Mouse (Mus musculus): ENCODE data around the gene Duox2. TPM values are rescaled to one million over a fixed set of nuclear protein-coding genes. Genes with fewer than 3 reads are reported as not detected.

Gene Duox2
- polyA plus RNA-seq, 1 experiment from 2014 or later = not detected

GRCm38 (mm10) chr2:122325361-122325760 lies 27.1 kb upstream of the Duox2 start:
- no peaks in the 10 kb centered on the region for H3K4me1 ChIP-seq (replicated peaks; ENCODE audit: control insufficient read depth, insufficient read depth, low read length)
- 83% methylated on average over 2 of the region's 2 CpGs for WGBS
- H3K4me2 ChIP-seq = no peak overlapping the region
- no peak overlapping the region for H3K9ac ChIP-seq (ENCODE audit: low read depth, low read length)
- H3K27me3 ChIP-seq (replicated peaks; ENCODE audit: control insufficient read depth, insufficient read depth, low read length) = no peaks in the 10 kb centered on the region
- DNase-seq (ENCODE audit: low spot score) = no peak
- no peak overlapping the region for H3K4me3 ChIP-seq (ENCODE audit: low read depth, low read length)
- no peaks in the 10 kb centered on the region for H3K36me3 ChIP-seq (ENCODE audit: control insufficient read depth, insufficient read depth, low read length)
- no peak for ATAC-seq (replicated peaks; ENCODE audit: low FRiP score)
- no peaks in the 10 kb centered on the region for H3K9me3 ChIP-seq (ENCODE audit: control insufficient read depth, low read length)
- no peak overlapping the region for H3K27ac ChIP-seq (ENCODE audit: low read depth, low read length)

DNA sequence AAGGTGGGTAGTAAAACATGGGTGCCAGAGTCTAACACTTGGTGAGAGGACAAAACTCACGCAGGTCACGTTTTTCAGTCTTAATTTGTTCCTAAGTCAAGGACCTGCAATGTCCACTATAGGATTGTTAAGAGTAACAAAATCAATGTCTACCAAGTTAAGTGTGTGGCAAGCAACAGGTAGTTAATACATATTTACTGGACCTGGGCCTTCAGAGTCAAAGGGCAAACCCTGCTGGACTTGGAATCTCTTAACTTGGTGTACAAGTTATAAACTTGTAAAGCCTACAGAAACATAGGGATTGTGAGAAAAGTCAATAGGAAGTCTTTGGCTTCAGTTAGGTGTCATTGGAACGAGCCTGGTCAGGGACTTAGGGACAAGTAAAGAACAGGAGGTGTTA lies 26.3 kb upstream of the Duox2 start:
- no peak for ATAC-seq (replicated peaks; ENCODE audit: low FRiP score)
- WGBS = 73% methylated on average over 3 of the region's 3 CpGs
- Histone ChIP-seq H3K9ac (ENCODE audit: low read depth, low read length) (no peak overlapping the region), H3K4me1 (replicated peaks; ENCODE audit: control insufficient read depth, insufficient read depth, low read length) (no peaks in the 10 kb centered on the region), H3K4me3 (ENCODE audit: low read depth, low read length) (no peak overlapping the region), H3K27me3 (replicated peaks; ENCODE audit: control insufficient read depth, insufficient read depth, low read length) (no peaks in the 10 kb centered on the region), H3K36me3 (ENCODE audit: control insufficient read depth, insufficient read depth, low read length) (no peaks in the 10 kb centered on the region), H3K4me2 (no peak overlapping the region), H3K9me3 (ENCODE audit: control insufficient read depth, low read length) (no peaks in the 10 kb centered on the region), H3K27ac (ENCODE audit: low read depth, low read length) (no peak overlapping the region)
- no peak for DNase-seq (ENCODE audit: low spot score)

- H3K4me2 ChIP-seq = no peak overlapping the region
- no peak for ATAC-seq (replicated peaks; ENCODE audit: low FRiP score)
- peaks cover under 1% of the 10 kb centered on the region; the same call in 1 of the 2 replicates for H3K27me3 ChIP-seq (replicated peaks; ENCODE audit: control insufficient read depth, insufficient read depth, low read length)
- no peaks in the 10 kb centered on the region for H3K36me3 ChIP-seq (ENCODE audit: control insufficient read depth, insufficient read depth, low read length)
- no peak overlapping the region for H3K4me3 ChIP-seq (ENCODE audit: low read depth, low read length)
- 55% methylated on average over 3 of the region's 3 CpGs for WGBS
- no peak overlapping the region for H3K9ac ChIP-seq (ENCODE audit: low read depth, low read length)
- H3K9me3 ChIP-seq (ENCODE audit: control insufficient read depth, low read length) = no peaks in the 10 kb centered on the region
- H3K27ac ChIP-seq (ENCODE audit: low read depth, low read length) = no peak overlapping the region
- no peaks in the 10 kb centered on the region for H3K4me1 ChIP-seq (replicated peaks; ENCODE audit: control insufficient read depth, insufficient read depth, low read length)
- DNase-seq (ENCODE audit: low spot score) = no peak
Measured at GRCm38 (mm10) chr2:122323960-122324359, 25.7 kb upstream of the Duox2 start.

DNA sequence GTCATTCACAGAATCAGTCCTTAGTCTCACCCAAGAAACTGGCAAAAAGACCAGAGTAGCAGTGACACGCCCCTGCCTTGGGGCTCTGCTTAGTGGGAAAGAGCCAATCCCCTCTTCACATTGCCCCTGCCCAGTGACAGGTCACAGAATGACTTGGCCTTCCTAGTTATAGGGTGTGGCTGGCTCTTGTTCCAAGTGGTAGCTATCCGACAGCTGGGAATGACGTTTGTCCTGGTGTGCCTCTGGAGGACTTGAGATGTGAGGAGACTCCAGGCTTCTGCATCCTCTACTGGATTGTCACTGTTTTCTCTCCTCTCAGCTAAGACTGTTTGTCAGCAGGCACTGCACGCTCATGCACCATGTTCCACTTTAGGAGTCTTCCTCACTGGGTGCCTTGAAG lies 19.1 kb upstream of the Duox2 start:
- Histone ChIP-seq H3K4me3 (ENCODE audit: low read depth, low read length) (no peak overlapping the region), H3K4me2 (no peak overlapping the region), H3K9me3 (ENCODE audit: control insufficient read depth, low read length) (no peaks in the 10 kb centered on the region), H3K36me3 (ENCODE audit: control insufficient read depth, insufficient read depth, low read length) (no peaks in the 10 kb centered on the region), H3K27me3 (replicated peaks; ENCODE audit: control insufficient read depth, insufficient read depth, low read length) (peaks cover 37% of the 10 kb centered on the region), H3K9ac (ENCODE audit: low read depth, low read length) (no peak overlapping the region), H3K27ac (ENCODE audit: low read depth, low read length) (no peak overlapping the region), H3K4me1 (replicated peaks; ENCODE audit: control insufficient read depth, insufficient read depth, low read length) (no peaks in the 10 kb centered on the region)
- 65% methylated on average over 4 of the region's 4 CpGs for WGBS
- DNase-seq (ENCODE audit: low spot score) (no peak), ATAC-seq (replicated peaks; ENCODE audit: low FRiP score) (no peak)

DNA sequence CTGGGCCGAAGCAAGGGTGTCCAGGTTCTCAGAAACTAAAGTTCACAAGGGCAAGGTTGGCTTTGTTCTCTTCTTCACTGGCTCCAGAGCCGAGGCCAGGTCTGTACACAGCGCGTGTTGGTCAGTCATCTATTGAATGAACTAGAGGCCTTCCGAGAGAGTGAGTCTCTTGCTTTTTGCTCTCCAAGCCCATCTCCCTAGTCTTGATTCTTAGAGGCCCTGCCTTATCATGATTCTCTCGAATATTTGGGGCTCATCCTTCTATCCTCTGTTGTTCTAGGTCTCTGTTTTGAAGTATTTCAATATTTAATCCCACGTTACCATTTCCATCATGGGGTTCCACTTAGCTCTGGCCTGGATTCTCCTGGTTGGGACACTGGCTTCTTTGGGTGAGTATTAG lies 17.1 kb upstream of the Duox2 start, which contains the start of gene Duox1:
Gene Duox1, plus strand, starts transcription at position 301 of the 400 bp plus-strand sequence.
- no peak within 1 kb of the TSS for H3K9ac ChIP-seq (ENCODE audit: low read depth, low read length)
- no peaks in the 10 kb centered on the region for H3K4me1 ChIP-seq (replicated peaks; ENCODE audit: control insufficient read depth, insufficient read depth, low read length)
- DNase-seq (ENCODE audit: low spot score) = no peak
- H3K27ac ChIP-seq (ENCODE audit: low read depth, low read length) = no peak within 1 kb of the TSS
- H3K9me3 ChIP-seq (ENCODE audit: control insufficient read depth, low read length) = no peaks in the 10 kb centered on the region
- no peak for ATAC-seq (replicated peaks; ENCODE audit: low FRiP score)
- H3K4me3 ChIP-seq (ENCODE audit: low read depth, low read length) = no peak within 1 kb of the TSS
- H3K27me3 ChIP-seq (replicated peaks; ENCODE audit: control insufficient read depth, insufficient read depth, low read length) = peaks cover 54% of the 10 kb centered on the region
- no peaks in the 10 kb centered on the region for H3K36me3 ChIP-seq (ENCODE audit: control insufficient read depth, insufficient read depth, low read length)
- WGBS = 82% methylated on average over 7 of the region's 7 CpGs
- no peak within 1 kb of the TSS for H3K4me2 ChIP-seq

GRCm38 (mm10) chr2:122313536-122313935 lies 15.3 kb upstream of the Duox2 start, which contains the start of gene Duoxa1:
Gene Duoxa1 (minus strand): TSS chr2:122313730.
- Histone ChIP-seq H3K9ac (ENCODE audit: low read depth, low read length) (no peak within 1 kb of the TSS), H3K9me3 (ENCODE audit: control insufficient read depth, low read length) (no peaks in the 10 kb centered on the region), H3K4me1 (replicated peaks; ENCODE audit: control insufficient read depth, insufficient read depth, low read length) (no peaks in the 10 kb centered on the region), H3K27me3 (replicated peaks; ENCODE audit: control insufficient read depth, insufficient read depth, low read length) (peaks cover 57% of the 10 kb centered on the region), H3K27ac (ENCODE audit: low read depth, low read length) (no peak within 1 kb of the TSS), H3K36me3 (ENCODE audit: control insufficient read depth, insufficient read depth, low read length) (no peaks in the 10 kb centered on the region), H3K4me3 (ENCODE audit: low read depth, low read length) (no peak within 1 kb of the TSS; the same call in 1 of the 2 replicates), H3K4me2 (peak within 1 kb of the TSS; percentile 49)
- ATAC-seq (replicated peaks; ENCODE audit: low FRiP score) = peak; percentile 12; the same call in 1 of the 2 replicates
- no peak for DNase-seq (ENCODE audit: low spot score)
- 6% methylated on average over 24 of the region's 24 CpGs for WGBS

GRCm38 (mm10) chr2:122312722-122313417 lies 14.6 kb upstream of the Duox2 start:
- H3K27me3 ChIP-seq (replicated peaks; ENCODE audit: control insufficient read depth, insufficient read depth, low read length) = peaks cover 58% of the 10 kb centered on the region
- WGBS = 5% methylated on average over 27 of the region's 27 CpGs
- H3K4me2 ChIP-seq = peak overlapping the region; percentile 49
- no peaks in the 10 kb centered on the region for H3K4me1 ChIP-seq (replicated peaks; ENCODE audit: control insufficient read depth, insufficient read depth, low read length)
- no peaks in the 10 kb centered on the region for H3K36me3 ChIP-seq (ENCODE audit: control insufficient read depth, insufficient read depth, low read length)
- no peak overlapping the region for H3K27ac ChIP-seq (ENCODE audit: low read depth, low read length)
- H3K4me3 ChIP-seq (ENCODE audit: low read depth, low read length) = no peak overlapping the region
- ATAC-seq (replicated peaks; ENCODE audit: low FRiP score) (no peak), DNase-seq (ENCODE audit: low spot score) (peak; percentile 62)
- H3K9ac ChIP-seq (ENCODE audit: low read depth, low read length) = no peak overlapping the region
- H3K9me3 ChIP-seq (ENCODE audit: control insufficient read depth, low read length) = no peaks in the 10 kb centered on the region

DNA sequence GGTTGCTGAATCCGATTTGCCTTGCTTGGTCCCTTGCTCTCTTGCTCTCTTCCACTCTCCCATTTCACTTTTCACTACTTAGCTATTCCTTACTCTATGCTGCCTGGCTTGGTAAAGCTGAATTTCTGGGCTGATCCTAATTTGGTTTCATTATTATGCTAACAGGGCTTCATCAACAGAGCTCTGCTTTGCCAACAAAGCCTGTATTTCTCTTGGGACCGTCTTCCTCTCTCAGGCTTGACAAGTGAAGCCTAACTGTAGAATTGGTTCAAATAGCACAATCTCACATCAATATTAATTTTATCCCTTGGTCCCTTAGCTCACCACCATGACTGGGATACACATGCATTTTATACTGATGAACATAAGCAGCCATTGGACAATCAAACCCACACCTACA lies 13.3 kb upstream of the Duox2 start:
- ATAC-seq (replicated peaks; ENCODE audit: low FRiP score) = no peak
- Histone ChIP-seq H3K9ac (ENCODE audit: low read depth, low read length) (no peak overlapping the region), H3K4me2 (no peak overlapping the region), H3K36me3 (ENCODE audit: control insufficient read depth, insufficient read depth, low read length) (no peaks in the 10 kb centered on the region), H3K27me3 (replicated peaks; ENCODE audit: control insufficient read depth, insufficient read depth, low read length) (peaks cover 71% of the 10 kb centered on the region), H3K9me3 (ENCODE audit: control insufficient read depth, low read length) (no peaks in the 10 kb centered on the region), H3K4me3 (ENCODE audit: low read depth, low read length) (no peak overlapping the region), H3K4me1 (replicated peaks; ENCODE audit: control insufficient read depth, insufficient read depth, low read length) (no peaks in the 10 kb centered on the region), H3K27ac (ENCODE audit: low read depth, low read length) (no peak overlapping the region)
- no peak for DNase-seq (ENCODE audit: low spot score)
- WGBS = 58% methylated on average over 2 of the region's 2 CpGs

GRCm38 (mm10) chr2:122309647-122310046 lies 11.4 kb upstream of the Duox2 start:
- DNase-seq (ENCODE audit: low spot score) = no peak

More at GRCm38 (mm10) chr2:122309647-122310046, 11.4 kb upstream of the Duox2 start:
- Histone ChIP-seq H3K4me2 (no peak overlapping the region), H3K27me3 (replicated peaks; ENCODE audit: control insufficient read depth, insufficient read depth, low read length) (peaks cover 78% of the 10 kb centered on the region), H3K27ac (ENCODE audit: low read depth, low read length) (no peak overlapping the region), H3K4me1 (replicated peaks; ENCODE audit: control insufficient read depth, insufficient read depth, low read length) (no peaks in the 10 kb centered on the region), H3K4me3 (ENCODE audit: low read depth, low read length) (no peak overlapping the region), H3K36me3 (ENCODE audit: control insufficient read depth, insufficient read depth, low read length) (no peaks in the 10 kb centered on the region), H3K9me3 (ENCODE audit: control insufficient read depth, low read length) (no peaks in the 10 kb centered on the region), H3K9ac (ENCODE audit: low read depth, low read length) (no peak overlapping the region)
- no peak for ATAC-seq (replicated peaks; ENCODE audit: low FRiP score)
- WGBS = 52% methylated on average over 3 of the region's 3 CpGs

Data from liver, embryonic 11.5 days (tissue).